Mouse (Mus musculus) heart, postnatal 36 days (tissue): ENCODE measurements at regions not wholly inside any gene's neighbourhood (a gene's known extent, or its start where the extent isn't known, plus 50 kb on each side); places are given as distances from the start of the nearest gene placed in this dataset.
A peak's percentile ranks its signal among the peaks of the same experiment; 100 is the strongest.

Source experiments
- DNase-seq, 2 experiments: peaks; one replicate each; pipeline ENCODE4 v3.0.0; 2021 to 2022
- intact Hi-C: fragments of 180-260 bp; cut with DNase I; formaldehyde crosslinking; loops from one replicate; pipeline ENCODE4 v1.15.1; 2025

DNA sequence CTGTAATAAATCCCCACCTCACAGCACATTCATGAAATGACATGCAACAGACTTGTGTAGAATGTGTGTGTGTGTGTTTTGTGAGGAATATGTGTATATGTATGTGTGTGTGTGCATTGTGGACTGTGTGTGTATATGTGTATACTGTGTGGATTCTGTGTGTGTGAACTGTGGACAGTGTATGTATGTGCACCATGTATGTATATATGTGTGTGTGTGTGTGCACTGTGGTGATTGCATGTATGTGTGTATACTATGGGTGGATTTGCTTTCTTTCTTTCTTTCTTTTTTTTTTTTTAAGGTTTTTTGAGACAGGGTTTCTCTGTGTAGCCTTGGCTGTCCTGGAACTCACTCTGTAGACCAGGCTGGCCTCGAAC, 91.5 kb upstream of the Hdac4 start:
- intact Hi-C loops: no loop called here
- no peak for DNase-seq

DNA sequence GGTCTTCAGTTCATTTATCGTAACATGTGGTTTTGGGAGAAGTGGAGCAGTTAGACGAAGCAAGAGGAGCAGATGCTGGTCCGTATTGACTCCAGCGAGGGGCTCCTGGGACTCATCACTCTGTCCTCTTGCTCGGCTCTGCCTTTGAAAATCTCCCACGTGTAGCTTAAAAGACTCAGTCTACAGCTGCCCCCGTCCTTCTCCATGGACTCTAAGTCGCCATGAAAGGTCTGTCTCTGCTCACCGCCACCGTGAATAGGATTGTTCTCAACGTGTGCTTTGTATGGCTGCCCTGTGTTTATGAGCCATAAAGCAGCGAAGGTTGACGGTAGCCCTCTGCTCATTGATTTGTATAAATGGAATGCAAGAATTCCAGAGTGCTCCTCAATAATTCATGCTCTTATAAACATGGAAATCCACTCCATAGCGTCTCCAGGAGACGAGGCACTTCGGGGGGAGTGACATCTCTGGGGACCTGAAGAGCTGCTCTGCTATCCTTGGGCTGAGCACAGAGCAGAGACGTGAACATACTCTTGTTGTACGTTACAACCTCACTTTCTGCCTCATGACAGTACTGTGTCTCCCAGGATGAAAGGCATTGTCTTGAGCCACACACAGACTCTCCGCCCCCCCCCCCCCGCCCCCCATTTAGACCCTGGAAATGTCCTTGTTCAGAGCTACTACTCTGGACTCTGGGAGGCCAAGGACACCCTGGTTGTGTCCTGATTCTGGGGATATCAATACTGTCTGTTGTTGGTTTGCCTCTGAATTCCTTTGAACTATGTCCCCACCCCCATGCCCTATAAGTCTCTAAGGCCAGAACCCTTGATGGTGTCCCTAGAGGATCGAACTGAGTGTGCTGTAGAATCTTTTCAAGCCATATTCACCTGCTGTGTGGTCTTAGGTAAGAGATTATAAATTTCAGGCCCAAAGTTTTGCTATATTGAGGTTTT, 90.8 kb upstream of the Hdac4 start:
- no peak for DNase-seq
- intact Hi-C loops: no loop called here

DNA sequence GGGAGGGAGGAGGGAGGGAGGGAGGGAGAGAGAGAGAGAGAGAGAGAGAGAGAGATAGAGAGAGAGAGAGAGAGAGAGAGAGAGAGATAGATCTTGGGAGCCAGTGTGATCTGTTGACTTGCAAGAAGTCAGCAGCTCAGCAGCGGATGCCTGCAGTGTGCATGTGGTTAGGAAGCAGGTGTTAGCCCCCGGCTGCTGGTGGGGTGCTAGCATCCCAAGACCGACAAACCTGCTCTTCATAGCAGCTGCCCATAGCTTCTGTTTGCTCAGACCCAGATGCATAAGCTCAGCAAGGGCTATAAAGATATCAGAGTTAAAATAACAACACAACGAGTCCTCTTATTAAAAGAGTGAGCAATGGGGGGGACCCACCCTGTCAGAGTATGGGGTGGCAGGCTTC, 88.7 kb upstream of the Hdac4 start:
- intact Hi-C loops: no loop called here
- no peak for DNase-seq

DNA sequence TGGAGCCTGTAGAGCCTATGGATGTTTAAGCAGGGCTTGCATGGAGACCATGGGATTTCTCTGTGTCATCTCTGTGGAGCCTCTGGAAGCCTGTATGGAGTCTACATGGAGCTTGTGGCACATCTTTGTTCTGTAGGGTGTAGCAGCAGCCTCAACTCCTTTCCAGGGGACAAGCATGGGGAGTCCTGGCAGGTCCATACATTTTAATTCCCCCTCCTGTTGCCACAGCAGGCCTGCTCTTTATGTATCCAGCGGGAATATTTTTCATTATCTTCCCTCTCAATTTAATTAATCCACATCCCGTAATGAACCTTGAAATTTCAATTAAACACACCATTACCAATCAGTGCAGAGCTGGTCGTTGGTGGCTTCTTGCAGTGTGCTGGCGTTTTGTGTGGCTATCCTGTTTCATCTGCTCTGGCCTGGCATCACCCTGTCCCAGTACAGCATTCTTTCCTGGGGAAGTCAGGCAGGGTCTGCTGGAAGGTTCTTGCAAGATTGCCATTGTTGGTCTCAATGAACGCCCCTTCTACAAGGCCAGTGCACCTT, 81.8 kb upstream of the Hdac4 start:
- intact Hi-C loops: no loop called here

DNA sequence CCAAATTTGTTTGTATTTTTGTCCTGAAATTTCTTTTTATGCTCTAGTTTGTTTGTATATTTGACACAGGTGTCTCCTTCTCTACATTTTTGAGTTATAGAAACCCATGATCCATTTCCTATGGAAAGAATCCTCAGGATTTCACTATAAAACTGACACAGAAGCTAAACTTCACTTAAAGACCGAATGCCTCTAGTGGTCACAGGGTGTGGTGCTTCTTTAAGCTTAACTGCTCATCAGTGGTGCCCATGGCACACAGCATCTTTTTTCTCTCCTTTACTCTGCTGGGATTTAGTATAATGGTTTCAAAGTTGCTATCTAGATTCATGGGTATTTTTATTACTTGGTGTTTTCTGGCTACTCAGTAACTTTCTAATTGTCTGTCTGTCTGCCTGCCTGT, 79.9 kb upstream of the Hdac4 start:
- no peak for DNase-seq
- intact Hi-C loops: no loop called here

More for the DNA sequence above, 81.8 kb upstream of the Hdac4 start:
- no peak for DNase-seq

DNA sequence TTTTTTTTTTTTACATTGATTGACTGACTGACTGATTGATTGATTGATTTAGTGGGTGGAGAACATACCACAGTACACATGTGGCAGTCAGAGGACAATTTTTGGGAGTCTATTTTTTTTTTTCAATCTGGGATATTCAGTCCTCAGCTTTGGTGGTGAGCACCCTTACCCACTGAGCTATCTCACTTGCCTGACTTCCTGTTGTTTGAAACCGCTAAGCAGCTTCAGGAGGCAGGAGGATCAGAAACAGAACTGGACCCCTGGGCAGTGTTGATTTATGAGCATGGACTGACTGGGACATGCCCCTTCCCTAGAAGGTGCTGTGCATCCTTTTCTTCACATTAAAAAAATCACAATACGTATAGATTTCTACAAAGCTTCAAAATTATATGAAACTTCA, 78.3 kb upstream of the Hdac4 start:
- no peak for DNase-seq
- intact Hi-C loops: no loop called here

DNA sequence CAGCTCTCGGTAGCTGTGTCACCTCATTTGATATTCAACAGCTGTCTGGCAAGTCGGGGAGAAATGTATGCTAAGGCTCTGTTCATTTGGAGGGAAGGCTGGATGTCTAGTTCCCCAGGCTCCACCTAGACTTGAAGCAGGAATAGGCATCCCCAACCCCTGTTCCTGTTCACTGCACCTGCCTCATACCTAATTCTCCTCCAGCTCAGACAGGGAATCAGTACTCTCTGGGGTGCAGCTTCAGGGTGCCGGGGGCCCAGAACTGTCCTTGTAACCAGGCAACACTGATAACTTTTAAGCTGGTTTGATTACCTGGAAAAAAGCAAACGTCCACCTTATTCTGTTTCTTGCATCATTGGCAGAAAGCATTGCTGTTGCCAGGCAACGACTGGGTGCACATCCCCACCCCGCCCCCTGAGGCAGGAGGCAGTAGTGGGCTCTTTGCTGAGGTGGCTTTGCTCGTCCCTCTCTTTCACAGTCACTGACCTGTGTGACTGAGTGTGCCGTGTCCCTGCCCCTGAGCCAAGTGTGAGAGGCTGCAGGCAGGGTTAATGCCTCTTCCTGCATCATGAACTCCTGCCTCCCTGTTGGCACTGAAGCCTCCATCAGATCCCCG, 76.3 kb upstream of the Hdac4 start:
- intact Hi-C loops: no loop called here
- DNase-seq: no peak

DNA sequence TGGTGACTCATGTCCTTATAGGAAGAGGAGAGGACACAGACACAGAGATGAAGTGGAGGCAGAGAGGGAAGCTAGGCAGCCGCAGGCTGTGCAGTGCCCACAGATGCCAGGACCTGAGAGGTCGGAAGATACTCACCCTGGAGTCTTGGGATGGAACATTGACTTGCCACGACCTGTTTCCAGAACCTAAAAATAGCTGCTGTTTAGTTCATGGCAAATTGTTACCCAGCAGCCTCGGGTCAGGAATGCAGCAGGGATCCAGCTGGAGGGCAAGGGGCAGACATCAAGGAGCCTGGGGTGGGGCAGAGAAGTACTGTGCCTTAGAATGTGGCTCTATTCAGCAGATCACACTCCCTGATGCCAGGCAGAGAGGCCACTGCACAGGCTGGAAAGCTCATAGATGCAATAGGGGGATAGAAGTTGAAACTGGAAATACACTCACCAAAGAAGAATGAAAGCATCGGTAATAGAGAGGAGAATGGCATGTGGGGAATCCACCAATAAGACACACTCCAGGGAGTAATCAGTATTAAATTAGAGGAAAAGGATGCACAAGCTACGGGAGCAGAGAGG, 75.1 kb upstream of the Hdac4 start:
- peak; percentile 5 to 13 for DNase-seq
- intact Hi-C loops: no loop called here

DNA sequence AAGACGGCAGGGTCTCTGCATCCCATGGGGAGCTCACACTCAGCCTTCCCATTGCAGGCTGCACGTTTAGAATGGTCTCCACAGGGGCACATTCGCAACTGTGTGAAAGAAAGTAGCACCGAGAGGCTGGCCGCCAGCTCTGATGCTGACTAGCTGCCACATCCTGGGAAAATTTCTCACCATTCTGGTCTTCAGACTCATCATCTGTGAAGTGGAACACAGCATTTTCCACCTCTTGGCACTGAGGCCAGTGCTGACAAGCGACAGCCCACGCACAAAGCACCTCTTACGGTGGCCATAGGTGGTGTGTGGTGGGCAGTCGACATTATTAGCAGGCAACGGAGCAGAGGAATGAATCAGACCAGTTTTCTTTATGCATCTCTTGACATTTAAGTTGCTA, 74.0 kb upstream of the Hdac4 start:
- no peak for DNase-seq
- intact Hi-C loops: loop anchor here (5.0 kb wide), 1 partner anchor 68 kb away; no protein-coding TSS in a partner anchor

DNA sequence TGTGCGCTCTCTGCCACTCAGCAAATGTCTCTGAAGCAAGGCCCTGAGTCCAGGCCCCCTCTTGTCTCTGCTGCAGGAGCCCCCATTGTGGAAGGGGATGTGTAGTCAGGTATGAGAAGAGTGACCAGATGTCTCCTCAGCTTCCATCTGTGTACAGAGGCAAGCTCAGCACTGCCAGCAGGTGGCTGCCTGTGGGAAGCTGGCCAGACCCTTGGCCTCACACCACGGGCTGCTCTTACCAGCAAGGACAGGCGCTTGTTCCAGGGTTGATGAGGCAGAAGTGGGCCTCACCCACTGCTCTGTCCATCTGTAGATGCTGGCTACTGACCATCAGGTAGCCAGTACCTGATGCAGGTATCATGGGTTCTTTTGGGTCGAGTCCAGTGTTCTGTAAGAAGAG, 69.4 kb upstream of the Hdac4 start:
- intact Hi-C loops: loop anchor here (5.0 kb wide), 1 partner anchor 72 kb away; no protein-coding TSS in a partner anchor
- peak; percentile 34 to 38 for DNase-seq

DNA sequence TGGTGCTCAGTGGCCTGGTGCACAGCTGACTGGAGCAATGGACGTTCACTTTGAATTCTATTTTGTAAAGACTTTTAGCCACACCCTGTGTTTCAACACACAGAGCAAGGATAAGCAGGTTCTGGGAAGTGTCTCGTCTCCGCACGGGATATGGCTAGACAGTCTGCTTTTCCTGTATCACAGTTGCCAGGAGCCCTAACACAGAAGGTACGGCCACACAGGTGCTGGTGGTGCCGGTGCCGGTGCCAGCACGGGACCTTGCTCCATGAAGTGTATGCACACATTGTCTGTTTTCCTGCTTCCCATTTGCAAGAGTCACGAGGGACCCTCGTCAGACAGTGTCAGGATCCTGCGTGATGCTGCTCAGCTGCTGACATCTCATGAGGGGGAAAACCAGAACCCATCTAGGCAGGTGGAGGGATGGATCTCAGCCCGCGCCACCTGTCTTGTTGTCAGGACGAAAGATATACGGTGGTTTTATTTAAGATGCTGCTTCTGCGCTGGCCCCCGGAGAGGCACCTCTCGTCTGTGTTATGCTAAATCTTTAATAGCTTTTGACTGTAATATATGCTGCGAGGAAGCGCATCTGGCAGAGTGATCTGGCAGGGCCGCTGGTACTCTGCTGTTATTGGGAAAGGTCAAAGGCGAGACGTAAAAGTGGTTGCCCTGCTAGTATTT, 64.4 kb upstream of the Hdac4 start:
- intact Hi-C loops: no loop called here
- DNase-seq: no peak

DNA sequence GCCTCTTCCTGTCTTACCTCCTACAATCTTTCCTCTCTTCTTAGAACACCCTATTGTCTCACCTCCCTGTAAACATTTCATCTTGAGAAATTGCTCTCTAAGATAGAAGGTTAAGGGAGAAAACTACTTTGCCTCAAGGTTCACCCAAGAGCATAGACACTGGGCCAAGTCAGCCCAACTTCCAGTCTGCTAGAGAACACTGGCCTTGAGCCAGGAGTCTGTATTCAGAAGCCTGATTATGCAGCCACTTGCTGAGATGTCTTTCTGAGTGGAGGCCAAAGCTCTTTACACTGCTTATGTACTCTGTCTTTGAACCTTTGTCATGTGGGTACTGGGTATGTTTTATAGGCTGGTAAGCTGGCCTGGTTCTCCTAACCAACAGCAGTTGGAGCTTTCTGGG, 62.5 kb upstream of the Hdac4 start:
- intact Hi-C loops: no loop called here

DNA sequence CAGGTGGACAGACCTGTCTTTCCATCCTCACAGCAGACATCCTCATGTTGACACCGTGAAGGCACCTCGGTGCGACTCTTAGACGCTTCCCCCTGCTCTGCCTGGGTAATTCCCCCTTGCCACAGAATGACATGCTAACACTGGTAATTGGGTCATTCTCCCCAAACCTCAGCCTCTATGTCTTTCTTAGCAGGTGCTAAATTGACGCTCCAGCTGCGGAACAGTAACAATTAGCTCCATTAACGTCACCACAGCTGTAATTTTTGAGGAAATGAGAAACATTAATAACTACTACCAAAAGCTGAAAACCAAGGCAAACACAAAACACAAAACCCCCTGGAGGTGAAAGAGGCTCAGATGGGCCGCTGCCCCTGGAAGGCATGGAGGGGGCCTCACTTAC, 57.6 kb upstream of the Hdac4 start:
- DNase-seq: no peak
- intact Hi-C loops: no loop called here

More for the DNA sequence above, 62.5 kb upstream of the Hdac4 start:
- DNase-seq: no peak

DNA sequence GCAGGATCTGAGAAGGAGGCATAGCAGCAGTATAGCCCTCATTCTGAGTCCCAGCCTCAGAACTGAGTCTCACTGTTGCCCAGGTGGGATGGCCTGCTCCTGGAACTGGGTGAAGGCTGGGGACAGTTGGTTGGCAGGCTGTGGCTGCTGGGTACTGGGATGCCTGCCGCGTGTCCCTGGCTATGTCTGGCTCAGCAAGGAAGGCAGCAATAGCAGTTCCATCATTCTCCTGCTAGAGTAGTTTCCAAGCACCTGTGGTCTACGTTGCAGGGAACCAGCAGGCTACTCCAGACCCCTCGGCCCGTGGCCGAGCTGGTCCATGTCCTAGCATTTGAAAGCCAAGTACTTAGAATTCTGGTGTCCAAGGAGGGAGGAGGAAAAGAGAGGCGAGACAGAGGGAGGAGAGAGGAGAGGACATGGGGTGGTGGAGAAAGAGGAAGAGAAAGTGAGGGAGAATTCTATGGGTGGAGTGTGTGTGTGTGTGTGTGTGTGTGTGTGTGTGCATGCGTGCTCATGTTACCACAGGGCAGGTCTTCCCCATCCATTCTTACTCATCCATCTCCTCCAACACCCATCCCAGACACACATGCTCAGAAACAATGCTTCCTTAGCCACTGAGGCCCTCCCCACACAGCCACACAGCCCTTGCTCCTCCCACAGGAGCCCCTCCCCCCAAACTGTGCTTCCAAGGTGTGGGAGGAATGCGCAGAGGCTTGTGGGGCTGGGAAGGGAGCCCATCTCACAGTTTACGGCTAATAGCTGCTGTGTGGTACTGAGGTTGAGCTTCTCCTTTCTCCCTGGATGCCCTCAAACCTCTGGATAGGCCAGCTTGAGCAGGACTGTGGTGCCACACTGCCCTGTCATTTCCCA, 55.3 kb upstream of the Hdac4 start:
- intact Hi-C loops: no loop called here
- no peak for DNase-seq
